9 mouse cellular contexts compared by ENCODE assay signal in genomic region chr1:190976887-190977573, GRCm38 (mm10). TPM values are rescaled to one million over a fixed set of nuclear protein-coding genes. Genes with fewer than 3 reads are reported as not detected.
DNase-seq lines count a peak whose midpoint lies in the region; ATAC-seq and TF ChIP-seq lines count a peak whose summit lies in the region.
"Had no signal": no experiment of that assay in that cellular context is flagged by ENCODE, and none has a peak within 500 bp of the region (broad histone marks: within the 10 kb centered on the region; RNA-seq: fewer than 3 reads in every experiment).

No protein-coding gene starts in this region.

- TF ChIP-seq CTCF in kidney, adult 2 months (conservative IDR thresholded peaks at IDR 0.05; ENCODE audit: insufficient read depth, insufficient read length, low read depth, low read length) = no peak

- H3K27me3 ChIP-seq in forebrain, embryonic 10.5 days (ENCODE audit: poor library complexity, severe bottlenecking) = peaks cover 17% of the 10 kb centered on the region
- H3K27me3 ChIP-seq in intestine, embryonic 15.5 days (replicated peaks) = no peaks in the 10 kb centered on the region
- H3K27me3 ChIP-seq in kidney, adult 2 months (replicated peaks; ENCODE audit: control insufficient read depth, insufficient read depth, low read length) = no peaks in the 10 kb centered on the region

- H3K4me2 ChIP-seq in intestine, embryonic 15.5 days (replicated peaks) = peak overlapping the region; percentile 96

- WGBS in forebrain, embryonic 10.5 days = 63% methylated on average over 11 of the region's 11 CpGs
- WGBS in intestine, embryonic 15.5 days = 31% methylated on average over 11 of the region's 11 CpGs
- 45% methylated on average over 11 of the region's 11 CpGs for WGBS in kidney, adult 2 months

- peak; percentile 29 for DNase-seq in left cerebral cortex, postnatal 4 days
- no peak for DNase-seq in left cerebral cortex, postnatal 36 days (ENCODE audit: low spot score in 2 of 2)
- no peak for DNase-seq in forebrain, embryonic 10.5 days (ENCODE audit: extremely low spot score, low spot score)
- DNase-seq in skeletal muscle tissue, adult 2 months (ENCODE audit: low read depth, low spot score) = peak; percentile 46
- no peak for DNase-seq in left cerebral cortex, adult 8-10 months (ENCODE audit: low spot score in 2 of 2)
- DNase-seq in kidney, adult 2 months = no peak
- DNase-seq: layer of hippocampus, adult 9-11 months had no signal

- intact Hi-C loops in left cerebral cortex, postnatal 4 days (cut with DNase I) = no loop called here
- intact Hi-C loops in left cerebral cortex, postnatal 36 days (cut with DNase I) = no loop called here

- ATAC-seq in intestine, embryonic 15.5 days = no peak
- no peak for ATAC-seq in erythroblast, adult 5-6 weeks (replicated peaks; ENCODE audit: low FRiP score, poor library complexity, severe bottlenecking)

- H3K4me3 ChIP-seq in forebrain, embryonic 10.5 days = peak overlapping the region; percentile 66
- H3K4me3 ChIP-seq in intestine, embryonic 15.5 days (replicated peaks) = peak overlapping the region; percentile 60
- H3K4me3 ChIP-seq in kidney, adult 2 months (ENCODE audit: insufficient read depth, low read depth, low read length) = no peak overlapping the region

- H3K36me3 ChIP-seq in forebrain, embryonic 10.5 days (replicated peaks) = peaks cover 43% of the 10 kb centered on the region
- 0 out of 2 replicates have a peak, but pooled peaks cover 4% of the 10 kb centered on the region for H3K36me3 ChIP-seq in intestine, embryonic 15.5 days
- H3K36me3 ChIP-seq in kidney, adult 2 months (ENCODE audit: control insufficient read depth, insufficient read depth, low read length) = no peaks in the 10 kb centered on the region

- no peak for TF ChIP-seq POLR2A in kidney, adult 2 months (IDR thresholded peaks at IDR 0.05; ENCODE audit: low read depth, low read length)

- H3K4me1 ChIP-seq in forebrain, embryonic 10.5 days = peaks cover 38% of the 10 kb centered on the region
- peaks cover 20% of the 10 kb centered on the region for H3K4me1 ChIP-seq in intestine, embryonic 15.5 days (replicated peaks)
- H3K4me1 ChIP-seq in kidney, adult 2 months (ENCODE audit: control insufficient read depth, insufficient read depth, low read length) = no peaks in the 10 kb centered on the region

- no peak overlapping the region for H3K27ac ChIP-seq in forebrain, embryonic 10.5 days
- no peak overlapping the region for H3K27ac ChIP-seq in intestine, embryonic 15.5 days
- H3K27ac ChIP-seq in kidney, adult 2 months (ENCODE audit: insufficient read depth, low read depth, low read length) = no peak overlapping the region

- no peaks in the 10 kb centered on the region for H3K9me3 ChIP-seq in forebrain, embryonic 10.5 days
- no peaks in the 10 kb centered on the region for H3K9me3 ChIP-seq in intestine, embryonic 15.5 days

- no peak overlapping the region for H3K9ac ChIP-seq in intestine, embryonic 15.5 days

RNA-seq across cellular contexts. Expression of gene Vash2, which starts 2.1 kb away (rescaled TPM):
- 10 to 100 TPM; 63.8 to 72.2 TPM for total RNA-seq in left cerebral cortex, postnatal 4 days (2021)
- 1 to 10 TPM; 2.0 to 2.1 TPM for total RNA-seq in left cerebral cortex, postnatal 36 days (2021)
- 39.0 and 39.7 TPM in 2 replicates for polyA plus RNA-seq in forebrain, embryonic 10.5 days (2016; fragmentation: Nextera tagmentation; extraction: Ambion mirVana)
- 15.6 and 19.1 TPM in 2 replicates for polyA plus RNA-seq in intestine, embryonic 15.5 days (2015; fragmentation: Nextera tagmentation; extraction: Ambion mirVana)
- total RNA-seq in erythroblast, adult 5-6 weeks (2015; ENCODE audit: low replicate concordance) = not detected in 2 replicates
- 0.42 TPM in 1 of 2 replicates, not detected in the other for total RNA-seq in erythroblast, adult 5-6 weeks (2017; ENCODE audit: low replicate concordance)
- 1 to 10 TPM; 2.0 to 3.0 (median 2.6) TPM for total RNA-seq in left cerebral cortex, adult 8-10 months (2022)
- polyA plus RNA-seq in kidney, adult 2 months (2012; rRNA removed) = 0.15 and 0.22 TPM in 2 replicates

RNA-seq across cellular contexts. Expression of gene Flvcr1, which starts 48.9 kb away (rescaled TPM):
- 10 to 100 TPM; 27.0 to 27.6 TPM for total RNA-seq in left cerebral cortex, postnatal 4 days (2021)
- total RNA-seq in left cerebral cortex, postnatal 36 days (2021) = 10 to 100 TPM; 11.8 to 15.4 TPM
- 8.2 and 8.5 TPM in 2 replicates for polyA plus RNA-seq in forebrain, embryonic 10.5 days (2016; fragmentation: Nextera tagmentation; extraction: Ambion mirVana)
- polyA plus RNA-seq in intestine, embryonic 15.5 days (2015; fragmentation: Nextera tagmentation; extraction: Ambion mirVana) = 9.8 and 10.7 TPM in 2 replicates
- 9.4 and 13.6 TPM in 2 replicates for total RNA-seq in erythroblast, adult 5-6 weeks (2015; ENCODE audit: low replicate concordance)
- total RNA-seq in erythroblast, adult 5-6 weeks (2017; ENCODE audit: low replicate concordance) = 5.3 and 7.8 TPM in 2 replicates
- 10 to 100 TPM; 12.5 to 15.3 (median 14.3) TPM for total RNA-seq in left cerebral cortex, adult 8-10 months (2022)
- 10.8 and 16.1 TPM in 2 replicates for polyA plus RNA-seq in kidney, adult 2 months (2012; rRNA removed)

RNA-seq across cellular contexts. Expression of gene Angel2, which starts 52.1 kb away (rescaled TPM):
- total RNA-seq in left cerebral cortex, postnatal 4 days (2021) = 10 to 100 TPM; 58.2 to 60.0 TPM
- total RNA-seq in left cerebral cortex, postnatal 36 days (2021) = 10 to 100 TPM; 52.6 to 58.6 TPM
- polyA plus RNA-seq in forebrain, embryonic 10.5 days (2016; fragmentation: Nextera tagmentation; extraction: Ambion mirVana) = 50.8 and 52.7 TPM in 2 replicates
- 36.2 and 40.2 TPM in 2 replicates for polyA plus RNA-seq in intestine, embryonic 15.5 days (2015; fragmentation: Nextera tagmentation; extraction: Ambion mirVana)
- total RNA-seq in erythroblast, adult 5-6 weeks (2015; ENCODE audit: low replicate concordance) = 4.2 and 12.1 TPM in 2 replicates
- 8.9 and 12.6 TPM in 2 replicates for total RNA-seq in erythroblast, adult 5-6 weeks (2017; ENCODE audit: low replicate concordance)
- 10 to 100 TPM; 56.3 to 64.7 (median 57.9) TPM for total RNA-seq in left cerebral cortex, adult 8-10 months (2022)
- polyA plus RNA-seq in kidney, adult 2 months (2012; rRNA removed) = 26.6 and 29.6 TPM in 2 replicates

RNA-seq across cellular contexts. Expression of gene Spata45, which starts 59.4 kb away (rescaled TPM):
- total RNA-seq in left cerebral cortex, postnatal 4 days (2021) = not detected
- not detected for total RNA-seq in left cerebral cortex, postnatal 36 days (2021)
- polyA plus RNA-seq in forebrain, embryonic 10.5 days (2016; fragmentation: Nextera tagmentation; extraction: Ambion mirVana) = not detected in 2 replicates
- polyA plus RNA-seq in intestine, embryonic 15.5 days (2015; fragmentation: Nextera tagmentation; extraction: Ambion mirVana) = not detected in 2 replicates
- not detected in 2 replicates for total RNA-seq in erythroblast, adult 5-6 weeks (2015; ENCODE audit: low replicate concordance)
- total RNA-seq in erythroblast, adult 5-6 weeks (2017; ENCODE audit: low replicate concordance) = not detected in 2 replicates
- total RNA-seq in left cerebral cortex, adult 8-10 months (2022) = not detected
- polyA plus RNA-seq in kidney, adult 2 months (2012; rRNA removed) = not detected in 2 replicates

Comparison
In these comparisons a context has a peak if more than half of its experiments do, and no peak if none do; other contexts are left out.
1. DNase-seq: peak in left cerebral cortex, postnatal 4 days (single experiment) and skeletal muscle tissue, adult 2 months (single experiment); none in left cerebral cortex, postnatal 36 days (0 of 2), forebrain, embryonic 10.5 days (single experiment), left cerebral cortex, adult 8-10 months (0 of 2) and kidney, adult 2 months (single experiment).
2. RNA of gene Vash2, which starts 2.1 kb away (total RNA-seq): 63.8 to 72.2 TPM in left cerebral cortex, postnatal 4 days; 2.0 to 3.0 TPM in left cerebral cortex, adult 8-10 months, 2.0 to 2.1 TPM in left cerebral cortex, postnatal 36 days and 0.42 TPM in erythroblast, adult 5-6 weeks; every median in the first group is over 10 times any median in the second.